24 mouse cellular contexts compared by ENCODE assay signal in the genomic region with DNA sequence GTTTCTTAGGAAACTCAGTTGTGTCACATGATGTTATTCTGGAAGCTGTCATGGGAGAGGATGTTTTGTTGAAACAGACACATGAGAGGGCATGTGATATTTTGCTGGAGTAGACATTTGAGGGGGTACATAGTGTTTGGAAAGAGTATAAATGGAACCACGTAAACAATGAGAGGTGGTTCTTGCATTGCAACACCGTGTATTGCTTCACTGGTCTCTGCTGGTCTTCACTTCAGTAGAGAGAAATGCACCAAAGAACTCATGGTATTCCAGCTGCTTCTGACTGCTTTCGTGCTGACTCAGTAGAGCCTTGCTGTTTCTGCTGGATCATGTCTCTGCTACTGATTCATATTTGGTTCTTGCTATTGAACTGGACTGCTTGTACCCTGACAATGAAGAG.
DNase-seq lines count a peak whose midpoint lies in the region; ATAC-seq and TF ChIP-seq lines count a peak whose summit lies in the region.
"Had no signal": no experiment of that assay in that cellular context is flagged by ENCODE, and none has a peak within 500 bp of the region (broad histone marks: within the 10 kb centered on the region; RNA-seq: fewer than 3 reads in every experiment).

No protein-coding gene starts in this region.

- H3K4me1 ChIP-seq in bone marrow macrophage, adult 2 months (ENCODE audit: control insufficient read depth, insufficient read depth, low read length) = peaks cover 29% of the 10 kb centered on the region
- no peaks in the 10 kb centered on the region for H3K4me1 ChIP-seq in forebrain, embryonic 15.5 days
- H3K4me1 ChIP-seq: heart, embryonic 15.5 days; intestine, embryonic 15.5 days had no signal

- H3K27me3 ChIP-seq in forebrain, embryonic 15.5 days = no peaks in the 10 kb centered on the region
- H3K27me3 ChIP-seq: heart, embryonic 15.5 days; intestine, embryonic 15.5 days had no signal

- H3K4me2 ChIP-seq in forebrain, embryonic 15.5 days (replicated peaks) = no peak overlapping the region
- H3K4me2 ChIP-seq: heart, embryonic 11.5 days; heart, embryonic 15.5 days; hindbrain, embryonic 14.5 days; intestine, embryonic 15.5 days had no signal

- peak; percentile 59 for ATAC-seq in megakaryocyte progenitor cell, adult 5-6 weeks (replicated peaks; ENCODE audit: poor library complexity)
- no peak for ATAC-seq in forebrain, embryonic 15.5 days (replicated peaks)
- ATAC-seq: CD4-positive, CD25-positive, alpha-beta regulatory T cell, adult 4 months; forebrain, embryonic 14.5 days; intestine, embryonic 15.5 days had no signal

- H3K27ac ChIP-seq in bone marrow macrophage, adult 2 months (ENCODE audit: insufficient read depth, low read depth, low read length) = peak overlapping the region; percentile 95
- H3K27ac ChIP-seq in forebrain, embryonic 15.5 days (replicated peaks) = no peak overlapping the region
- H3K27ac ChIP-seq: embryonic facial prominence, embryonic 10.5 days; heart, embryonic 15.5 days; hindbrain, embryonic 10.5 days; hindbrain, embryonic 14.5 days; intestine, embryonic 15.5 days had no signal

- no peaks in the 10 kb centered on the region for H3K9me3 ChIP-seq in forebrain, embryonic 15.5 days
- H3K9me3 ChIP-seq: embryonic facial prominence, embryonic 10.5 days; G1E; heart, embryonic 15.5 days; hindbrain, embryonic 10.5 days; intestine, embryonic 15.5 days had no signal

- no peak for TF ChIP-seq CTCF in bone marrow macrophage, adult 2 months (IDR thresholded peaks at IDR 0.05; ENCODE audit: low read depth, low read length)

- no peaks in the 10 kb centered on the region for H3K36me3 ChIP-seq in forebrain, embryonic 15.5 days
- H3K36me3 ChIP-seq: embryonic facial prominence, embryonic 10.5 days; G1E; heart, embryonic 15.5 days; hindbrain, embryonic 10.5 days; intestine, embryonic 15.5 days had no signal

- H3K9ac ChIP-seq in forebrain, embryonic 15.5 days (replicated peaks) = no peak overlapping the region
- H3K9ac ChIP-seq: heart, embryonic 15.5 days; hindbrain, embryonic 14.5 days; intestine, embryonic 15.5 days had no signal

- TF ChIP-seq POLR2A in bone marrow macrophage, adult 2 months (IDR thresholded peaks at IDR 0.05; ENCODE audit: borderline replicate concordance, low read depth, low read length) = no peak

- peak; percentile 26 for DNase-seq in 3T3-L1 (ENCODE audit: low read depth, low spot score)
- DNase-seq in Muller cell, postnatal 12 days (ENCODE audit: inconsistent ontology term) = peak; percentile 36
- no peak for DNase-seq in embryo, embryonic 11 days
- DNase-seq: adrenal gland, adult 8-10 months; adrenal gland, postnatal 36 days; B cell, adult 2 months; cerebellum, adult 11-12 months; cerebellum, adult 9-10 months; cerebellum, postnatal 36 days; gastrocnemius, postnatal 36 days; heart, adult 18-20 months; heart, postnatal 14 days had no signal

- WGBS in forebrain, embryonic 15.5 days = 94% methylated on average over 3 of the region's 3 CpGs

- H3K4me3 ChIP-seq in bone marrow macrophage, adult 2 months (ENCODE audit: insufficient read depth, low read length) = no peak overlapping the region
- no peak overlapping the region for H3K4me3 ChIP-seq in forebrain, embryonic 15.5 days
- H3K4me3 ChIP-seq: embryonic facial prominence, embryonic 10.5 days; heart, embryonic 15.5 days; hindbrain, embryonic 10.5 days; intestine, embryonic 15.5 days had no signal
